Mouse (Mus musculus) forelimb bud, embryonic 11.5 days (tissue): ENCODE measurements around the gene Psmf1.

ENCODE experiments used
- DNase-seq: peaks from one replicate; pipeline ENCODE4 v3.0.0-alpha.2; 2012; ENCODE audit warnings: low read depth, low spot score

Psmf1 gene

DNA sequence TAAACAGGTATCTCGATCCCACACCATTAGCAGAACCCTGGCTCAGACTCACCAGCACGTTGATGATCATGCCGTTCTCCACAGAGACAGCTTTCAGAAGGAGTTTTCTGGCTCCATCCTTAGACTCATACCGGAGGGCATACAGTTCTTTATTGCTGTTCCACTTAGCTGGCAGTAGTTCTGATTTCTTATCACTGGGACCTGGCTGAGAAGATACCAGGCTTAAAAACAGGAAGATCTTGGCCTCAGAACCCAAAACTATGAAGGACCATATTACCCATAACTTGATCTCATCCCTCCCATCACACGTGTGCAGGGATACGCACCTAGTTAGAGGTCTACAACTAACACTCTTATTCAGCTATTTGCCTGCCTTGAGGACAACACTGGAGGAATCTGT lies 8.6 kb downstream of the Psmf1 start:
- DNase-seq: no peak

- no peak for DNase-seq
These were observed 10.7 kb downstream of the Psmf1 start for GRCm38 (mm10) chr2:151733151-151733865.

DNA sequence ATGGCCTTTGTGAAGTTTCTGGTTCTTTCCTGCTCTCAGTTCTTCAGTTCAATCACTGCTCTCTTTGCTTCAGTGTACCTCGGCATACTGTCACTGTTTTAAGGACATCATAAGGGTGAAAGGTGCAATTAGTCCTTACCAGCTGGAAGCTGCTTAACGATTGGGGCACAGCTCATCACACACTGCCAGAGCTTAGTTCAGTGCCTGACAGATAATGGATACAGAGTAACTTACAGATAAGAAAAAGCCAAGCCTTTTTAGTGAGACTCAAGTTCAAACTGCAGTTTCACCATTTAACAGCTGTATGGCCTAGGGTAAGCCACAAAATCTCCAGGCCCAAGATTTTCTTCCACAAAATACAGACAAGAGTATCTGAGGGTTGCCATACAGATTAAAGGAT lies 19.9 kb downstream of the Psmf1 start:
- no peak for DNase-seq

DNA sequence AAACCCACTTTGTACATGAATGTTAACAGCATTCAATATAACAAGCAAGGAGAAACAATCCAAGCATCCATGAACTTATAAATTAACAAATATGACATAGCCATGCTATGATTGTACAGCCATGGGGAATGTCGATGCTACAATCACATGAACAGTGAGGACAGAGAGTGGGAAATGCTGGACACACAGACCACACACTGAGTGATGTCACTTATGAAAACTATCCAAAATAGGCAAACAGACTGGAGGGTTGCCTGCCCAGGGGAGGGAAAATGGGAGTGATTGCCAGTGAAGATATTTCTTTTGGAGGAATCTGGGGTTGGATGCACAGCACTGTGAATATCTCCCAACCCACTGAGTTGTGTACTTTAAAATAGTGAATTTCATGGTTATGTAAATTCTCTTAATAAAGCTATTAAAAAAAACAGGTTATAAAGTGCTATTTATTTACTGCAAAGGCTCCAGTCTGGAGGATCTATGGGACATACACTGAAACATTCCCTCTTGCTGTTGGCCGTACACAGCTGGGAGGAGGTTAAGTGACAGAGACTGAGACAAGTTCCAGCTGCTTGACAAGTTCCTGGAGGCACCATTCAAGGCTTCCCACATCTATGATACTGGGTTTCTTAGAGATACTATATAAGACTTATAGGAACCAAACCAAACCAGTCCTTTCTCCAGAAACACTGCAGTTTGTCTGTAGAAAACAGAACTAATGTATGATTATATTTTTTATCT lies 27.5 kb downstream of the Psmf1 start:
- no peak for DNase-seq

DNA sequence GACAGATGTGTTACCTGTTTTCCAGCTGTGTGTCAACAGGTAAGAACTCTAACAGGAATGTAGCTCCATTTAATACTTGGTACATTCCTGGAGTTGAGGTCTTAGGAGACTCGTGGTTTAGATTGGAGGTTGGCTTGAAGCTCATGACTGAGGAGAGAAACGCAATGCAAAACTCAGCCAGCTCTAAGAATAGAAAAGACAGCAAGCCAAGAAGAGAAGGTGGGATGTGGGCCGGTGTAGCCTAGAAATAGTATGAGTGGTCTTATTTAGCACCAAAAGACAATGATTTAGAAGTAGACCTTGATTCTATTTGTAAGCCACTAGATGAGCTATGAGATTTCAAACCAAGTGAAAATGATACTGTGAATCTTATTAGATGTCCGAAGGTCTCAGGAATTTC lies 28.5 kb downstream of the Psmf1 start:
- DNase-seq: no peak

DNA sequence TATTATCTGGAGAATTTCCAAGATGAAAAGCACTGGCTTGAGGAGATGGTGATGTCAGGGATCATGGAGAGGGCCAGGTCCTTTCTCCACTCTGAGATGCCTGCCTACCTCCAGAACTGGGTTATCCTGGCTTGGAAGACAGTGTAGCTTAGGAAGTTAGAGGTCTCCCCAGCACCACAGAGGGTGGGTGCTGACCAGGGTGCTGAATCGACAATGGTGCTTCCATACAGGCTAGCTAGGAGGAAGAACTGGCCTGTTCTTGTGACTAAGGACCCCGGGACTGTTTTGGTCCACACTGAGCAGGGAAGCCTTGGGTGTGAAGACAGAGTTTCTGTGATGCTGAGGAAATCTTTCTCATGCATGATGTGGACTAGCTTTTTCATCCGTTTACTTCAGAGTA lies 31.3 kb downstream of the Psmf1 start:
- DNase-seq: peak; percentile 63

DNA sequence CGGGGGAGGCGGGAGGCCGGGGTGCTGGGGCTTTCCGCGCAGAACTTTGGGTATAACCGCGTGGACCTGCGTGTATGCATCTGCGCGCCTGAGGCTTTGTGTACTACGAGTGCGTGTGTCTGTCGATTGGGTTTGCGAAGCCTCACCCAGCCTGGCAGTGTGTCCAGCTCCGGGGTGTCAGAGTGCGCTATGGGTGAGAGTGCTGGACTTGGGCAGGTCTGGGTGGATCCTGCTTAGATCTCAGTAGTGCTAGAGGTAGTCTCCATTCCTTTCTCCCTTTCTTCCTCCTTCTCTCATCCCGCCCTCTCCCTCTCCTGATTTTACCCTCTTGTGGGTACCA lies 41.2 kb downstream of the Psmf1 start:
- DNase-seq: no peak

DNA sequence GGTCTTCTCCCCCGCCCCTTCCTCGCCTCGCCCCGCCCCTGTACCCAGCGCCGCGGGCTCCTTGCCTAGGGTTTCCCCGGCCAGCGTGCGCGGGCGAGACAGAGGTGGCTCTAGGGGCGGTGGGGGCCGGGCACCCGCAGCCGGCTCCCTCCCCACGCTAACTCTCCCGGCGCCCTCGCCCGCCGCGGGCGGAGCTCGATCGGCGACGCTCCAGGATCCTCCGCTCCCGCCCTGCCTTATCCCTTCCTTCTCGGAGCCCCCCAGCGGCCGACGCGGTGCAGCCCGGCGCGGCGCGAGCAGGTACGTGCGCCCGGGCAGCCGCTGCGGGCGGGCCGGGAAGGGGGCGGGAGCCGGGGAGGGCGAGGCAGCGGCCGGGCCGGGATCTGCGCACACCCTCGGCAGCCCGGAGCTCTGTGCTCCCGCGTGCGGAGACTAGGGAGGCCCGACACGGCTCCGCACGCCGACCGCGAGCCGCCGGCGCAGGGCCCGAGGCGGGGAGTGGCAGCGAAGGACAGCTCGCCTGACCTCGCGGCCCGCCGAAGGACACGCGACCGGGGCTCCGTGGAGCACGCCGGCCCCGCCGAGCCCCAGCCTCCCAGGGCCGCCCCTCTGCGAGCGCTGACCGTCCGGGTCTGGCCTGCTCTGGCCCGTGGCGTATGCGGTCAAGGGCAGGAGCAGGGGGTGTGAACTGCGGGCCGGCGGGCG lies 41.7 kb downstream of the Psmf1 start:
- DNase-seq: peak; percentile 16

DNA sequence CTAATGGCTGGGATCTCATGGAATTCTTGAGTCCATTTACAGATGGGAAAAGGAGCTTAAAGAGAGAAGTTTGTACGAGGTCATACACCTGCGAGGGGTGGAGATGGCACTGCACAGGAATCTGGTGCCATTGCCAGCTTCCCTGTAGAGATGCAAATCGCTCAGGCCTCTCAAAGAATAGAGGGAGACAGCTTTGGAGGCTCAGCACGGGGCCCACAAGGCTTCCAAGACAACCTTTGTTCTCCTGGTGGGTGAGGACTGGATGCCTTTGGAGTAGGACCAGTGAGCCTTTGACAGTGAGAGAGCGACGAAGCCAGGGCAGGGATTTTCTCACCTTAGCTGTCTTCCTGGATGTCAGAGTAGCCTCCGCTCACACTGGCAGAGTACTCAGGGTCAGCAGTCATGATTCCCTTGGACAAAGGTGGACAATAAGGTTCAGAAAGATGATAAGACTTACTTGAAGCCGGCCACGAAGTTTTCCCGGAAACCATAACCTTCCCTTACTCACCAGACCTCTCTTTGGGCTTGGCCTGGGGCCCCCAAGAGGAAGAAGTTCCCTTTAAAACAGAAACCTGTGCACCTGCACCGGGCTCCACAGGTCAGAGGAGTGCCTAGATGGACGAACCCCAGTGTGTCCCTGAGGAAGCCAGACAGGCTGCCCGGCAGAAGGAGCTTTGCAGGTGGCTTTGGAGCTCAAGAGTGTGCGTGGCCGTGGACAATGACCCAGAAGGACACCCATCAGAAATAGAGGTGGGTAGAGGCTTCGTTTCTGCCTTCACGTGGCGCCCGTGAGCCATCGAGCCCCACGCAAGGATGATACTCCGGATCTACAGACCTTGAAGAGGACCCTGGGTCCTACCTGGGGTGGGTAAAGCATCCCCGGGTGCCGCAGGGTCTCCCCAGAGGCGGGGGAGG lies 42.5 kb downstream of the Psmf1 start, which contains the start of gene Tmem74b:
Tmem74b (plus strand) TSS at position 778 of the 915 bp plus-strand sequence.
- DNase-seq: no peak

DNA sequence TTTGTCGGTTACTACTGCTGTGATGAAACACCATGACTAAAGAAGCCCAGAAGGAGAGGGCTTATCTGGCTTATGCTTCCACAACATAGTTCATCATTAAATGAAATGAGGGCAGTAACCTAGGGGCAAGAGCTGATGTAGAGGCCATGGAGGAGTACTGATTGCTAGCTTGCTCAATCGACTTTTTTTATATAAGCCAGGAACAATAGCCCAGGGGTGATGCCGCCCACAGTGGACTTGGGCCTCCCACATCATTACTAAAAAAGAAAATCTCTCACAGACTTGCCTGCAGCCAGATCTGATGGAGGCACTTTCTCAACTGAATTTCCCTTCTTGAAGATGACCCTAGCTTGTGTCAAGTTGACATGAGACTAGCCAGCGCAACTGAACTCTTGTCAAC lies 61.0 kb downstream of the Psmf1 start:
- no peak for DNase-seq

GRCm38 (mm10) chr2:151682357-151682756 lies 61.6 kb downstream of the Psmf1 start:
- peak; percentile 23 for DNase-seq

DNA sequence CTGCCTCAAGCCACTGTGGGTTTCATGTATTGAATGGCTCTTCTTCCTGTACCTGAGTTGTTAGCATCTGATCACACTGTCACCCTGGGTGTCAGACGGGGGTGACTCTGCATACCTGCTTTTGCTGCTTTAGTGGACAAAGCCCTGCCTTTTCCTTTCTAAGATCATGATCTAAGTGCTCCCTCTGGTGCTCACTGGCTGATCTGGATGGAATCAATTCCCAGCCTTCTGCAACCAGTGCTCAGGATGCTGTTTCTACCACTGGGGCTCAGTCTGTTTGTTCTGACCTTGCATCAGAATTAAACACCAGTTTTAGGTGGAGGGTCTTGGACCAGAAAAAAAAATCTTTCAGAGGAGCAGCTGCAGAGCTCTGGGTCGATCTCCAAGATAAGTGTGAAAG lies 67.8 kb downstream of the Psmf1 start:
- DNase-seq: no peak

DNA sequence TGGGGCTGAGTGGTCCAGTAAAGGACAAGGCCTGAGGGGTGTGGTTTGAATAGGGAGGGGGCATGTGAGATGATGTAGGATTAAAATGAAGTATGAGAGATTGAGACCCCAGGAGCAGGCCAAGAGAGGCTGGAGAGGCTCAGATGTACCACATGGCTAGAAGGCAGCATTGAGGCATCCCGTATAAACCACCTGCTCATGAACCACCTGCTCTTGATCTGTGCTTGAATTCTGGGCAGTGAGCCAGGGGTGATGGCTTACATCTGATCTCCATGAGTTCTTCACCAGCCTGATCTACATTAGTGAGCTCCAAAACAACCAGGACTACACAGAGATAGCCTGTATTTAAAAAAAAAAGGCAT lies 73.0 kb downstream of the Psmf1 start:
- no peak for DNase-seq

GRCm38 (mm10) chr2:151670026-151670967 lies 73.7 kb downstream of the Psmf1 start:
- DNase-seq: no peak

DNA sequence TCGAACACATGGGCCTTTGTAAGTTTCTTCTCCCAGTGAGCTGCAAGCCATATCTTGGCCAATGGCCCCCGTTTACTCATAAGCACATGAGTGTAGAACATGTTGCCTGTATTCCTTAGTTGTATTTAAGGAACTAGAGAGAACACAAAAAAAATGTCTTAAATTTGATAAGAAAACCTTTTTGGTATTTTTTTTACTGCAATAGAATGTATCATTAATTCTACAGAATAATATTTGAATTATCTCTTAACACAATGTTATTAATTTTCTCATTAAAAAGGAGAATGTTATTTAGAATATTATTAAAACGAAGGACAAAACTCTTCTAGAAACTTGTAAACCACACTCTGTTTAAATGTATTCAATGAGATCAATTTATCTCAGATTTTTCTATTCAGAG lies 75.6 kb downstream of the Psmf1 start, which contains the start of gene Rad21l:
Rad21l (minus strand) TSS at position 101 of the 400 bp plus-strand sequence.
- no peak for DNase-seq
